Mouse (Mus musculus): ENCODE measurements at regions not wholly inside any gene's neighbourhood (a gene's known extent, or its start where the extent isn't known, plus 50 kb on each side); places are given as distances from the start of the nearest gene placed in this dataset.

DNA sequence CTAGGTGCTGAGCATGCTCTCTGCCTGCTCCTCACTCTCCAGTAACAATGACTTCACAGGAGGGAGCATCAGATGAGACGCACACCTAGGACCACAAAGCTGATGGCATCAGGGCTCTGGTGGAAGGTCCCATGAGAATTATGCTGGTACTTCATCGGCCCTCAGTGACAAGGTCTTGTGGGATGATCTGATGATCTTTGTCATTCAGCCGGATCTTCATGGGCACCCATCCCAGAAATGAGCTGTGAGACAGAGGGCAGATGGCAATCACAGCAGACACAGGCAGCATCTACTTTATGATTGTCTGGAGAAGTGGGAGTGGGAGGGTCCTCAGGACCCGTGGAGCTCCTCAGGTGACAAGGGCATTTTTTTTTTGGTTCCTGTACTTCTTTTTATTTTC, 114.7 kb upstream of the Ctnnb1 start:
- DNase-seq (ENCODE audit: low spot score) = no peak

DNA sequence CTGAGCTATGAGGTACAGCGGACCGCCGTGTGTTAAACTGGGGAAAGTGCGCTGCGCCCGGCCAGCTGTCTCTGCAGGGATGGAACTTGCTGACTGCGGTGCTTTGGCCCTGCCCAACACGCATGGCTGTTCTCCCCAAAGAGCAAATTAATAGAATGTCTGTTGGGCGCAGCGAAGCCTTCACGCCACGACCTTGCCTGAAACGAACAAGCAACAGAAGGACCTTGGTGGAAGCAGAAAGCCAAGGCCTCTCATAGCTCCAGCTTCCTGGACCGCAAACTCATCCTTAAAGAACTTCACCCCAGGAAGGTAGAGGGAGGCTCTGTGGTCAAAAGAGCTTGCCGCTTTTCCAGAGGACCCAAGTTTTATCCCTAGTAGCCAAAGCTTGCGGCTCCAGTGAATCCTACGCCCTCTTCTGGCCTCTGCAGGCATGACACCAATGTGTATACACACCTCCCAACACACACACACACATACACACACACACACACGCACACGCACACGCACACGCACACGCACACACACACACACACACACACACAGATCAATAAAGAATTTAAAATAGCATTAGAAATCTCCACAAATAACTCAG, 110.2 kb upstream of the Ctnnb1 start:
- DNase-seq (ENCODE audit: low spot score) = no peak

DNA sequence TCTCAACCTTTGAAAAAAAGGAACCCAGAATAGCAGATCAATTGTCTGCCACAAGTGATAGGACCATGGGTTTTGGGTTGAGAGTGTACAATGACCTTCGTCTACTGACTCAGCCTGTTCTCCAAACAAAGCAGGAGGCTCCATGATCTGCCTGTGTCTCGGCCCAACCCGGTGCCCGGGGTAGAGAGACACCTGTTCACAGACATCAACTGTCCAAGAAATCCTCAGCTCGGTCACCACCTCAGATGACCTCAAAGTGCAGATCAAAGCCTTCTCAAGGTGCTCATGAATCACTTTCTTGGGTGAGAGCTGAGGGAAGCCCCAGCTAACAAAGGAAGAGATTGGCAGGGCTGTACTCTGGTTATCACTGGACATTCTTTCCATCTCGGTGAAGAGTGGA, 108.1 kb upstream of the Ctnnb1 start:
- no peak for DNase-seq (ENCODE audit: low spot score)

DNA sequence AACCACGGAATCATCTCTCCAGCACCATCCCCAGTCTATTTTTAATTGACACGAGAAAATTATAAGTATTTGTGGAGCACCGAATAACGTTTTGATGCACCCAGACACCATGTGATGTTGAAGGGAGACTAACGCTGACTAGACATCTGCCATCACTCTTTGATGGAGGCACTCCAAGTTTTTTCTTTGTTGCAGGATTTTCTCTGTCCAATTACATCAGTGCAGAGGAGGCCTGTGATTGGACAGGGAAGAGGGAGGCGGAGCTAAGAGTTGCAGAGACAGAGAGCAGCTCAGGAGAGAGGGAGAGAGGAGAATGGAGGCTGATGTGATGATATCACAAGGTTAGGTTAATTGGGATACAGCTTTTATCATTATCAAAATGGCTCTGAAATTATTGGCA, 105.6 kb upstream of the Ctnnb1 start:
- no peak for DNase-seq (ENCODE audit: low spot score)

DNA sequence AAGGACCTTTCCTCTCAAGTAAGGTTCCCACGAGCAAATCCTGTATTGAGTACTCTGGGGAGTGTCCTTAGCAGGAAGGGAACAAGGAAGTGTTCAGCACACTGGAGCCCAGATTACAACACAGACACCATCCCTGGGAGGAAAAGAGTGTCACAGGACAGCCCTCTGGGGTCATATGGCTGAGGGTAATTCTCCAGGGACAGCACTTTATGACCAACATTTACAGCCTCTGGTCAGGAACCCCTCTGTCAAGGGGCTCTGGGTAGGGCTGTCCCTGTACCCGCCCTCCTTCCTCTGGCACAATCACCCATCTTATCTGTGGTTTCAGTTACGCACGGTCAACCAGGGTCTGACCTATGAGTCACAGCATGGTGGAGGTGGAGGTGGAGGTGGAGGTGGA, 102.8 kb upstream of the Ctnnb1 start:
- no peak for DNase-seq (ENCODE audit: low spot score)

DNA sequence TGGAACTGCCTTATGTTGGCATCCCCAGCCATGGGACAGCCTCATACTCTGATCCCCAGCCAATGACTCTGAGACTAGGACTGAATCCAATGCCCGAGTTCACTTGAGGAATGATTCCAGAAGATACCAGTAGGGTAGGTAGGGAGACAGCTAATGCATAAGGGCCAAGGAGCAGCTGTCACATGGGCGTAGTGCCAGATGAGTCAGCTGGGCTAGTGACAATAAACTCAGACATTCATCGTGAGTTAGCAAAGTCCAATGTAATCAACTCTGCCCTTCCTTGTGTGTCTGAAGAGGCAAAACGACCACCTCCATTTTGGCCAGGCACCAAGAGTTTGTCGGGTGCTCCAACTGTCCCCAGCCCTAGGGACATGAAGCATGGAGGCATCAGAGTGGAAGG, 98.5 kb upstream of the Ctnnb1 start:
- no peak for DNase-seq (ENCODE audit: low spot score)

DNA sequence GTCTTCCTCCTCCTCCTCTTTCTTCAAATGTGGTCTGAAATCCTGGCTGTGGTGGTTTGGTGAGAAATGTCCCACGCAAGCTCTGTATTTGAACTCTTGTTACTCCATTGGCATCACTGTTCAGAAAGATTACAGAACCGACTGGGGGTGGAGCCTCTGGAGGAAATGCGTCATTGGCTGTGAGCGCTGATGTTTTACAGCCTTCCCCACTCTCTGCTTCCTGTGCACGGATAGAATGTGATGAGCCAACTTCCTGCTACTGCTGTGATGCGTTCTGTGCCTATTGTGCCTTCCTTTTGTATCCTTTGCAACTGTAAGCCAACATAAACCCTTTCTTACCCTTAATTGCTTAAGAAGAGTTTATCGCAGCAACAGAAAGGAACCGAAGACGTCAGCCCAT, 94.8 kb upstream of the Ctnnb1 start:
- no peak for DNase-seq (ENCODE audit: low spot score)

DNA sequence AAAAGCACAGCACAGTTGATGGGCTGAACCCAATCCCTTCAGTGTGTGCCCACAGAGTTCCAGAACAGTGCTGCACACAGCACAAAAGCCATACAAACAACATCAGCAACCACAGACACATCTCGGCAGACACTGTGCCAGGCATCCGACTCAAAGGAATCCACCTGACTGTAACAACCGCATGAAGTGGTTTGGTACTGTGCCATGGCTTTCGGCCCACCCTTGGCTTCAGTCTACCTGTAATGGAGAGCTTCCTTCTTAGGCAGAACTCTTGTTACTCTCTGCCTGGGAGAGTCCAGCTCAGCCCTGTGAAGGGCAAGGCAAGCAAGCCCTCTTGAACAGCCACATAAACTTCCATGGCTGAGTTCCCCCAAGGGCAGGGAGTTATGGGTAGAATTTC, 93.4 kb upstream of the Ctnnb1 start:
- no peak for DNase-seq (ENCODE audit: low spot score)

DNA sequence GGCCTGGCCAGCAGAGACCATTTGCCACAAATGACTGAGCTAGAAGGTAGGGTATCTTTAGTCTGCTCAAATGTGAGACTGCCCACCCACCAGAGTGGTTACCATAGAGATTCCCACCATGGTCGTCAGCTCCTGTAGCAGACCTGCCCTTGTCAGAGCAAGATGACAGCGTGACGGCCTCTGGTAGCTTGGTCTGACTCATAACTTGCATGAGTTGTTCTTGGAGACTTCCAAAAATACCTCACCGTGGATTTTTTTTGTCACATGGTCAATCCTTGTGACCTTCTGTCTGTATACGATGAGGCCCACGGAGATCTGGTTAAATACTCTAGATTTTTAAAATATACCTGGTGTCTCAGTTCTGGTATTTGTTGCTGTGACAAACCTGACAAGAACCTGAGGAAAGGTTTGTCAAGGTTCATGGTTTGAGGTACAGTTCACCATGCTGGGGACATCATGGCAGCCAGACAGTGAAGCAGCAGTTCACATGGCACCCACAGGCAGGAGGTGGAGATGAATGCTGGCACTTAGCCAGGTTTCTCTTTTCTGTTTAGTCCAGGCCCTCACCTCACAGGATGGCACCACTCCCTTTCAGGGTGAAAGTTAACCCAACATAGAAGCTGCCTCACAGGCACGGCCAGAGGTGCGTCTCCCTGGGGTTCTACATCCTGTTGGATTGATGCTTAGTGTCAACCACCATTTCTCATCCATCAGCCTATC, 91.4 kb upstream of the Ctnnb1 start:
- DNase-seq (ENCODE audit: low spot score) = no peak

DNA sequence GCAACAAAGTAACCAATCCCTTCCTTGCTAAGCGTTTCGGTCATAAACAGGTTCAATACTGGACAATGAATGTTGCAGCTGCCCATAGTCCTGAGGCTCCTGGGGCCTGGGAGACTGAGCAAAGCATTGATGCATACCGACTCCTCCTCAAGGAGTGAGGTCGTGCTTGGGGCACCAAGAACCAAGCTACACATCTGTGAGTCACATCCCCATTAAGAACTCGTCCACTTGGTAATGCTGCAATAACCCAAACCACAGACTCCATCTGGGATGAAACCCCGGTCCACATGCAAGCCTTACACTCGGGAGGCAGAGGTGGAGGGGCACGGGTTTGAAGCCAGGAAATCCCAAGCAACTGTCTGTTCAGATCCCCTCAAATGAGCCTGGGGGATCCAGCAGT, 85.3 kb upstream of the Ctnnb1 start:
- no peak for DNase-seq (ENCODE audit: low spot score)

DNA sequence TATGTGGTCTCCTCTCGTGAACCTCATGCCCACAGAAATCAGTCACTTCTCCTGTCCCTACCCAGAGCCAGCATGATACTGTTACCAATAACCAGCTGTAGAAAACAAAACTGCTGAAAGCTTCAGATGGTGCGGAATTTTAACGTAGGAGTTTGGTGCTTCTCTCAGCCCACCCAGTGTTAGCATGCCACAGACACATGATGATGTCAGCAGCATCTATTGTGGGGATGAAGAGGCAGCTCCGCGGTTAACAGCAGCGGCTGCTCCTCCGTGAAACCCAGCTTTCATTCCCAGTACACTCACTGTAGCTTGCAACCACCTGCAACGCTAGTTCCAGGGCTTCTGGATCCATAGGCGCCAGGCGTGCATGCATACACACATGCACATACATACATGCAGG, 83.5 kb upstream of the Ctnnb1 start:
- no peak for DNase-seq (ENCODE audit: low spot score)

DNA sequence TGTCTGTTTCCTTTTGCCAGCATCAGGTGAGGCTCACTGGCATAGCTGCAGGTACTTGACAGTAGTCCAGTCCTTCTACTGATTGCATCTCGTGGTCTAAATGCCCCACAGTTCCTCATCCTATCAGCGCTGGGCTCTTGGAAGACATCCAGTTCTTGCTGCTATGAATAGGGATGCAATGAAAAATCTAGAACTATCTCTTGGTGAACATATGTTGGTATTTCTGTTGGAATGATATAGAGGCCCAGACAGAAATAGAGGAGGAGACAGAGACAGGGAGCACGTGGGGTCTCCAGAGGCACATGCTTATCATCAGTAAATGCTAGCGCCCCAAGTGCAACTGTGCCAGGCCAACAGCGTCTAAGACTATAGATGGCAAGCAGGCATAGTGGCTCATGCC, 81.4 kb upstream of the Ctnnb1 start:
- no peak for DNase-seq (ENCODE audit: low spot score)

DNA sequence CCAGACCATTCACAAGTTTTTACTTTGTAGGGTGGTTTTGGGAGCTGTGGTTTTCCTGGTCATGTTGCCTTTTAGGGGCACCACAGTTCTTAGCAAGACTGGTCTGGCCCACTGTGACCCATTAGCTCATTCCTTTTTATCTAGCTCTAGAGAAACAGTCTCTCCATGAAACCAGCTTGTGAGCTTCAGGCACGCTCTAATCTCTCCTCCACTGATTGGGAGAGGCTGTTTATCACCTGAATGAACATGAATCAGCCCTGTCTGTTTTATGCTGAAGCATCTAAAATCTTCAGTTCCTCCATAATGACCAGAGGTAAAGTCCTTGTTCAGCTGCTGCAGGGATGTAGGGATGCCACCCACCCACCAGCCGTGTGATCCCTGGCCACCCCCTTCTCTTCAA, 80.1 kb upstream of the Ctnnb1 start:
- no peak for DNase-seq (ENCODE audit: low spot score)

DNA sequence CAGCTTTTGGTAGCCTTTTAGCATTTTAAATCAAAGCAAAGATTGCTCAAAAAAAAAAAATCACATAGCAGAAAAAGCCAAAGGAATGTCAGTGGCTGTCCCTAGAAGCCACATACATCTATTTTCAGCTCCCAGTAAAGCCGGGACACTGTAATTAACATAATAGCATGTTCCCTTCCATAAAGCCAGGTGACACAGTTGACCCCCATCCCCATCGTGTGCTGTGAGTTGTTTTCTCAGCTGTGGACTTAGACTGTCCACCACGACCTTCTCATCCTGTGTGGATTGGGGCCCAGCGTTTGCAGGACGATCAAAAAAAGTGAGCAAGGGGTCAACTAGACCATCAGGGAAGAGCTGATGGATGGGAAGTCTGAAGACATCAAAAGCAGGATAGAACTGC, 78.9 kb upstream of the Ctnnb1 start:
- DNase-seq (ENCODE audit: low spot score) = no peak

DNA sequence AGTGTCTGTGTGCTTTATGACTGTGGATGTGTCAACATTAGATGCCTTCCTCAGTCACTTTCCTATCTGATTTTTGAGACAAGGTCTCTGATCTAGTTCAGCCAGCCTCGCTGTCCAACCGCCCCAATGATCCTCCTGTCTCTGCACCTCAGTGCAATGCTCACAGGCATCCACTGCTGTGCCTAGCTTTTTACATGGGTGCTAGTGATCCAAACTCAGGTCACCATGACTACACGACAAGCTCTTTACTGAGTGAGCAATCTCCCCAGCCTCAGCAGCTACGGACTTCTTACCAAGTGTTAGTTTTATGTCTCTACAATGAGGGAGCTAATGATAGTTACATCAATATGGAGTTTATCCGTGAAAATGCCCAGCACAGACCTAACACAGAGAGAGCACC, 77.1 kb upstream of the Ctnnb1 start:
- no peak for DNase-seq (ENCODE audit: low spot score)

DNA sequence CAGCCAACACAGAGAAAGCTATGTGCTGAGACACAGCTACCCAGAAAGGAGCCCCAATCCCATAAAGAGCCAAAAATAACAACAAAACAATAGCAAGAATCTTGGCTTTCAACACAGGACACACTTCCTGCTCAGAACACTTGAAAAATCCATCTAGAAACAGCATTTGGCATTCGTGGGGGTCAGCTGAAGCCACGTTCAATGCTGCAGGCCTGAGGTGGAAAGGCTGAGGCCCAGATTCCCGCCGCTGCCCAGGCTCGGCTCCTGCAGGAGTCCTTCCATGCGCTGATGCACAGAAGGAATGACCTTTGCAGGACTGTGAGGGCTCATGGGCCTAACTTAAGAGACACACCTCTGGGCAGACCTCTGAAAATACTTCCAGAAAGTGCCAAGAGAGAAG, 76.4 kb upstream of the Ctnnb1 start:
- no peak for DNase-seq (ENCODE audit: low spot score)

DNA sequence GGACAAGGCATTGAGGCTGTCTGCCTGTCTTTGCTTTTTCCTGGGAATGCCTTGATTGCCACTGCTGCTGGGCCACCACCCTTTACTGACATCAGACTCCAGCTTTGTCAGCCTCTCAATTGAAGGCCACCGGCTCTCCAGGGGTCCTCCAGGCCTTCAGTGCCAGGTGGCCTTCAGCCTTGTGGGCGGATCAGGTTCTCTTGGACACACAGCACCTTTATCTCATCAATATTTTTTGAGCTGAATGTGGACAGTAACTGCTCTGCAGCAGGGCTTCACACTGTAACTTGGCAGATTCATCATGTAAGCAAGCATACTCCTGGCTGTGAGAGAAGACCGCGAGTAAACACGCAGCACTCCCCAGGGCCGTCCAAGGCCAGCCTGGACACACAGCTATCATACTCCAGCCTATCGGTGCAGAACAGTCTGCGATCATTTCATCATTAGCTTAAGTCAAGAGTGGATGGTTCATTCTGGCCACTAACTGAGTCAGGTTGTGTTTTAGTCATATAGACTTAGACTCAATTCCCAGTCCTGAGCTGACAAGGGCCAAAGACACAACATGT, 75.9 kb upstream of the Ctnnb1 start:
- DNase-seq (ENCODE audit: low spot score) = no peak

DNA sequence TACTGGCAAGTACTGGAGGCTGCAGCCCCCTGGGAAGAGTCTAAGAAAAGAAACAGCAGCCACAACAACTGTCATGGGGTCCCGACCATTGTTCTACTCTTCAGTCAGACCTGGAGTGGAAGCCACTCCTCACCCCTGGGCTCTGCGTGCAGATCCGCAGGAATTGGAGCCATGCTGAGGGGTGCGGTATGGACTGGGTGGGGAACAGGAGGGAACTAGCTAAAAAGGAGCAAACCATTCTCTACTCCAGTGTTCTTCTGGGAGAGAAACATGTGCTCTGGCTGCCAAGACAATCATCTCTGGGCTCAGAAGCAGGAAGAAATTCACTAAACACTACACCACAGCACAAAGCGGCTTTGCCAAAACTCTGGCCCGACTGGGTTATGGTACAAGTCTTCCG, 74.7 kb upstream of the Ctnnb1 start:
- DNase-seq (ENCODE audit: low spot score) = no peak

DNA sequence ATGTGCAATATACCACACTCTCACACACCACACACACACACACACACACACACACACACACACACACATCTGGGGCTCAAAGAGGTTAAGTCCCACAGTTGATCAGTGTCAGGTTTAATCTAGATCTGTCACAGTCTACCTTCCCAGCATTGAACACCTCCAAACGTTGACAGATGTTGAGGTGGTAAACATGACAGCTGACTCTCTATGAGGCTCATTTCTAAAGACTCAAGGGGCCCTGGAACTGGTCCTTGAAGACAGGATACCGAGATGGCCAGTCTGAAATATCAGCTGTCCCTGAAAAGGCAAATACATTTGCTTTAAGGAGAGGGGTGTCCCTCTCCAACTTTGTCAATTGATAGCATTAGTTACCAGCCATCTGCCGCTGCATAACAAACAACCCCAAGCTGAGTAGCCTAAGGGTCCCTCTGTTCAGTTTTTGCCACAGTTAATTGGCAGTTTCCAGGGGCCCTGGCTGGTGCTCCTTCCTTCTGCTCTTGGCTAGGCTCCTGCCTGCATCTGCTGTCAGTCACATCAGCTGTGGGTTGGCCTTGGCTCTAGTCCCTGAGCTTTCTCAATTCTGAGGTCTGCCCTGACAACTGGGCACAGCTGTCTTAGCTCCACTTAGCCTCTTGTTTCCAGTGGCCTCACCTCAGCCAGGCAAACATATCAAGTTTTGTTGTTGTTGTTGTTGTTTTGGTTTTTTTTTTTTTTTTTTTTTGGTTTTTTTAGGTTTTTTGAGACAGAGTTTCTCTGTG, 73.5 kb upstream of the Ctnnb1 start:
- DNase-seq (ENCODE audit: low spot score) = no peak

DNA sequence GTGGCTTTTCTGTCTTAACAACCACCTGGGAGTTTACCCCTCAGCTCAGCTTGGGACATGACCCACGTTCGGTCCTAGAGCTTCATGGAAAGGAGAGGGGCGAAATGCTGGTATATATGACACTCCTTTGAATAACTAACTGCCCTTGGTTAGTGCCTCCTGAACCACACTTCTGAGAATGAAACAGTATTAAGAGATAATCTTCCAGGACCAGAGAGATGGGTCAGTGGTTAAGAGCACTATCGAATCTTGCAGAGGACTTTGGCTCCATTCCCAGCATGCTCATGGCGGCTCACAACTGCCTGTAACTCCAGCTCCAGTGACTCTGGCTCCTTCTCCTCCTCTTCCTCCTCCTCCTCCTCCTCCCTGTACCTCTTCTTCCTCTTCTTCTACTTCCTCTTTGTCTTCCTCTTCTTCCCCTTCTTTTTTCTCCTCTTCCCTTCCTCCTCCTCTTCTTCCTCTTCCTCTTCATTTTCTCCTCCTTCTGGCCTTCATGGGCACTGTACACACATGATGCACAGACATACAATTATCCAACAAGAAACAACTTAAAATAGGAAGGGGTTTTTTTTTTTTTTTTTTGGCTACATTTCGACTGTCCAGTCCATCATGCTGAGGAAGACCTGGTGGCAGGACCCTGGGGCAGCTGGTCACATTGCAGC, 71.0 kb upstream of the Ctnnb1 start:
- DNase-seq (ENCODE audit: low spot score) = no peak

DNA sequence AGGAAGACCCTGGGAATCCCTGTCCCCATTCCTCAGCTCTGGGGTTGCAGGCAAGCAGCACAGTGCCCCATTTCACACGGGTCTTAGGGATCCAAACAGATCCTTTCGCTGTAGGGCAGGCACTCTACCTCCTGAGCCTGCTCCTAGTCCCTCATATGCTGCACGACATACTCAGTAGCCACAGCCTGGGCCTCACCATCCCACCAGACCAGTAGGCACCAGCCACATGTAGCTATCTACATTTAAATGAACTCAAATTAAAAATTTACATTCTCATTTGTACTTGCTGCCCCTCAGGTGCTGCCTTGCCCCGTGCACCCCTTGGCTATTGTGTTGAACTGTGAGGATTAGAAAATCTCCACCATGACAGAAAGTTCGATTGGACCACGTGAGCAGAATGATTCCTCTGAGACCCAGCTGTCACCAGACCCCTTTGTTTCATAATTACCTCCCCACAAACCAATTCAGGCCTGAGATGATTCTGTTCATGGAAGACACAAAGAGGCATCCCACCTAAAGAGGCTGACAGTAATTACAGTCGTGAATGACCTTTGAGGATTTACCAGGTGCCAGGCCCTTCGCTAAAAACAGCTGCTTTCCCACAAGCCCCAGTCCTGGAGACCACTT, 67.9 kb upstream of the Ctnnb1 start:
- no peak for DNase-seq (ENCODE audit: low spot score)

DNA sequence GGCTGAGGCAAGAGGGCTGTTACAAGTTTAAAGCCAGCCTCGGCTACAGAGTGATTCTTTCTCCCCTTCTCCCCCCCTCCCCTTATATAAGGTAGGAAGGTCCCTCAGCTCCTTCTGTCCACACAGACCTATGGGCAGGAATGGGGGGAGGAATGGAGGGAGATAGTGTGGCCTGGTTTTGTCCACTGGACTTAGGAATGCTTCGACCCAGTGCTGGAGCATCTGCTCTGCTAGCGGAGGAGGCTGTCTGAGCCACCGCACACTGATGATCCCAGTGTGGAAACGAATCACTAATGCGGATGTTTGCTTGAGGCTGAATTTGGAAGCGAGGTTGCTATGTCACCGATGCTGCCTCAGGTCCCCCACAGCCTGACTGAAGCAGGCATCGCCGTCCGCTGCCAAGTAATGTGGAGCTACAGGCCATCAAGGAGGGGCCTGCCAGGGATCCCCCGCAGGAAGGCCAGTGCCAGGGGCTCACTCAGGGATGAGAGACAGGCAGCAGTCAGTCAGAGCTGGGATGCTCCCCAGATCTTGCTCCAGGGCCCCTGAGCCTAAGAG, 67.1 kb upstream of the Ctnnb1 start:
- no peak for DNase-seq (ENCODE audit: low spot score)
